Mouse (Mus musculus) small intestine, adult 2 months (tissue): Measurements from ENCODE around the gene Slit1.

Experiments
- CTCF ChIP-seq: fragments of 200-500 bp; IDR thresholded peaks from 2 replicates; pipeline ENCODE4 v1.5.1; 2012; ENCODE audit warnings: low read depth, mild to moderate bottlenecking, control low read depth, inconsistent platforms, low read length, moderate library complexity, mixed read lengths; ENCODE audit not compliant: insufficient replicate concordance, insufficient read length; ENCODE audit errors: extremely low read depth
- POLR2A ChIP-seq: fragments of 200-500 bp; IDR thresholded peaks from 2 replicates; pipeline ENCODE4 v1.6.1; 2012; ENCODE audit warnings: low read depth, mild to moderate bottlenecking, control low read depth, inconsistent platforms, low read length, moderate library complexity

- TF ChIP-seq CTCF (no peak), POLR2A (no peak)
These were observed 57.3 kb downstream of the Slit1 start for GRCm38 (mm10) chr19:41686194-41686593.
